Mouse (Mus musculus) left cerebral cortex, adult 9 months (tissue): ENCODE data around the gene Camkk2.
A peak's percentile ranks its signal among the peaks of the same experiment; 100 is the strongest.

Experiments used
- DNase-seq, 2 experiments: peaks; one replicate each; pipeline ENCODE4 v3.0.0; 2022; ENCODE audit warnings: low spot score in 2 of 2

Gene Camkk2

DNA sequence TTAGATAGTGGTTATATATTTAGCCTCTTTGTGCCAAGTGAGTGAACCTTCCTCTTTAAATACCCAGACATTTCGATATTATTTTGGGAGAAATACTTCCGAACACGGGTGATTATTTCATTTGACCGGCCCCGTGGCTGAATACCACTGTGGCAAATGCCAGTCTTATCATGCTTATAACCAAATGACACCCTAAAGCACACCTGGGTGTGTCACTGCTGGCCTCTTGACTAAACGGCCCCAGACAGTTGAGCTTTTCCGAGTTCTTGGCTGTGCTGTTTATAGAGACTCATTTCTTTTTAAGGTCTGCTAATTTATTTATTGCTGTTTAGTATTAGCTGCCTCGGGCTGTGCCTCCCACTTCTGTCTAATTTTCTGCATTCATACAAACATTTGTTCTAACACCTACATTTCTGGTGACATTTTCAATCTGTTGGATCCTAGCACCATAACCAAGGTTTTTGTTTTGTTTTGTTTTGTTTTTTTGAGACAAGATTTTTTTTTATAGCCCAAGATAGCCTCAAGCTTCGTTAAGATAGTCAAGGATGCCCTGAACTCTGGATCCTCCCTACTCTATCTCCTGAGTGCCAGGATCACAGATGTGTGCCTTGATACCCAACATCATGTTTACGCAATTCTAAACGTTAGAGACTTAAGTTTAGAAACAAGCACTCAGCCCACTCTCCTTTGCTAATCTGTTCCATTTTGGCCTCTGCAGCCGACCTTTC lies 78.9 kb downstream of the Camkk2 start:
- DNase-seq = no peak

DNA sequence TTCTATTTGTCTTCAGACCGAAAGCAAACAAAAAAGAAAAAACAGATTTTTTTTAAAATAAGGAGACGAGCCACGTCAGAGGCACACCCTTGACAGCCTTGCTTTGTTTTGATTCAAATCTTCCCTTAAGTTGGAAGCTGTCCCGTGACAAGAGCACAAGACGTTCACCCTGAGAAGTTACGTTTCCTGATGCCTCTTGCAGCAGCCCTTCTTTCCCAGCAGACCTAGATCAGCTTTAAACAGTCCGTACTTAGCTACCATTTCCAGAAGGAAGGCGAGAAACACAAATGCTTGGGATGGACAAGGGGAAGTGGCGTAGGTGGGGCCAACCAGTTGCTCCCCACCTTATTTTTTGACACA lies 80.5 kb downstream of the Camkk2 start:
- no peak for DNase-seq

DNA sequence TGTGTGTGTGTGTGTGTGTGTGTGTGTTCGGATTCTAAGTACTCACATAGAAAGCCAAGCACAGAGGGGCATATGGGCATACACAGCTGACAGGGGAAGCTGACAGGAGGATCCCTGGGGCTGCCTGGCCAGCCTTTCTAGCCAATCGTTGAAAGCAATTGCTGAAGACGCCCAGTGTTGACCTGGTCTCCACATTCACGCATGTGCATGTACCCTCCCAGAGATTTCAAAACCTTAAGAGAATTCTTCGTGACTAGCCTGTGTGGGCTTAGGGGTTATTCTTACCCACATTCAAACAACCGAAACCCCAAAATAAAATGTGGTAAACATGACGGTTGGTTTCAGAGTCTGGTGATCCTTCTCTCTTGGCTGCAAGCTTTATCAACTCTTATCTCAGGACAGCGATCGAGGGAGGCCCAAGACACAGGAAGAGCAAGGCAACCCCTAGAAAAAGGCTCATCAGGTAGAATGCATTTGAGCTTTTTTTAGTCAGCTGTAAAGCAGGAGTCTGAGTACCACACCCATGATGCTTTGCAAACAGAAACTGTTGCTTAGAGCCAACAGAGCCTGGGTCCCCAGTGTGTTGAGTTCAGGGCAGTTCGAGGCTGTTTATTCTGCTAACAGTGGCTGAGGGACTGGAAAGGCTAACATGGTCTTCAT lies 81.0 kb downstream of the Camkk2 start:
- no peak for DNase-seq

DNA sequence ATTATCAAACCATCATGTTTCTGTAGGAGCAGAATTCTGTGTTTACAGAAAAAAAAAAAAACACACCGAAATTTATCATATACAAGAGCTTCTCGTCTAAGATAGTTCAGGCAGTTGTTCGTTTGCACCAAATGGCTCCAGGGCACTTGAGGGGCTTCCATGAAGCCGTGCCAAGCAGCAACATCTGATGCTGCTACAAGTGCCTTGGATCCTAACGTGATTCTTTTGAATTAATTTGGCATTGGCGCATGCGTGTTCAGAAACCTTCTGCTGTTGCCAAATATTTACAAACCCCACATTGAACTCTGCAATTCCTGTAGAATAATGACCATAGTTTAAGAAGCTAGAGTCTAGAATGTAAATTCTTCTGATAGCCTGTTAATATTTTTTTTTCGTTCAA lies 83.7 kb downstream of the Camkk2 start:
- no peak for DNase-seq

DNA sequence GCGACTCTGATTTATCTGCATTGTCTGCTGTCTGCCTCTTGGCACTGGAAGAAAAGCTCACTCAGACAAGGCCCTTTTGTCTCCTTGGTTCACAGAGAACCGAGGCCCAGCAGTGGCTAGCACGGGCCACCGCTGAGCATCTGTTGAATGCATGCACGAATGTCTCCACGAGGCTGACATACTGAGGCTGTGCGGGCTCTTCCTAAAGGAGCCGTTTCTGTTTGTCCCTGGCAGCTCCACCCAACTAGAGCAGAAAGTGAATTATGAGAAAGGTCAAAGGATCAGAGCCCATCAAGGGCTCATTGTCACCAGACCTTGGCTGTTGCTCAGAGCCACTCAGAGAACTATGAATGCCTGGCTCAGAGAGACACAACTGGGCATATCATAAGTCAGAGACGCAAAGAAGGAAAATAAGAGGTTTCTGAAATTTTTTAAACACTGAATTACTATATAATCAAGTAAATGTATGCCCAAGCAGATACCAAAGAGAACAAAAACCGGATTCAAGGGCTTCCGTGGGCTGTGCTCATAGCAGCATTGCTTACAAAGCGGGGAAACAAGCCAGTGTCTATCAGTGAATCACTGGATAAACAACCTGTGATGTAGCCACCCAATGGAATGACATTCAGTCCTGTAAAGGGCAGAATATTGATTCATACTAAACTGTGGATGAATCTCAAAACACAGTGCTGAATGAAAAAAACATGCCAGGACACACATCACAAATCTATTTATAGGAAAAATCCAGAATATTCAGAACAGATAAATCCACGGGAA lies 85.6 kb downstream of the Camkk2 start:
- DNase-seq = peak in 1 of 2 experiments; percentile 59

DNA sequence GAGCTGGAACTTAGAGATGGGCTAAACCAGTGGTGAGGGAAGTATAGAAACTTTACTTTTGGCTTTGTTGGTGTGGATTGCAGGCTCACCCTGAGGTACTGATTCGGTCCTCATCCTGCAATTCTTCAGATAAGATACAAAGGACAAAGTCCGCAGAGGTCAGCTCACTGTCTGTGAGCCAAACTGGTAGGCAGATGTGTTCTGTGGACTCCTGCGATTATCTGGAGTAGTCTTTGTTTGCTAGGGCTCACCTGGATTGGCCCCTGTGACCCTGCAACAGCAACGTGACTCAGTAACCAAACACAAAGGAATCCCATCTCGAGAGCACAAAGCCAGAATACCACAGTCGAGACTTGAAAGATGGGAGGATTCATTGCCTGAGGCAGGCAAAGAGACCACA lies 88.7 kb downstream of the Camkk2 start:
- DNase-seq = no peak

DNA sequence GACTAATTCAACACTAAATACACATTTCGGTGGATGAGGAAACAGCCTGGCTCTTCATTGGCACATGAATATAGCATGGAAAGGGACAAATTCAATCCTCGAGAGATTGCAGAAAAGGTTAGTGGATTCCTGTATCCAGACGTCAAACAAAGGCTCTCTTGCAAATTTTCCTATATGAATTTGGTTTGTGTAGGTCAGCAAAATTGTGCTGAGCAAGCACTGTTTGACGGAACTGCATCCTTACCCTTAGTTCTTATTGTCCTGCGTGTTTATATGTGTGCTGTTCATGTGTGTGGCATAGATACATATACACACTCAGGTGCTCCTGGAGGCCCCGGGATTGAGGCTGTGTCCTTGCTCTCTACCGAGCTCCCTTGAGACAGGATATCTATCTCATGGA lies 90.1 kb downstream of the Camkk2 start:
- DNase-seq = no peak

DNA sequence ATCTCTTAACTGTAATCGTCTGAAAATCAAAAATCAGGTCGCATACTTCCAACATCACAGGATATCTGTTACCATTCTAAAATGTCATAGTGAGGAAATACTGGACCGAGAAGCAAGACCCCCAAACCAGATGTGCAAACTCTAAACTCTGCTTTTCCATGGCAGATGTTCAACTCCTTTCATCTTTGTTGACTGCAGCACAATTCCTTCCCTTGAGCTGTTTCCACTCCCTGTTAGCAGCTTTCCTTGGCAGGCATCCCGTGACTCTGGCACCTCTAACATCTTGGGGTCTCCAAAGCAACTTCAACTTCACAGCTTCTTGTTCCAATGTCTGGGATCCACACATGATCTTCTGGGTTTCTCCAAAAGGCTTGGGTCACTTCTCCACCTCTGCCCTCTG lies 91.8 kb downstream of the Camkk2 start:
- DNase-seq = no peak

DNA sequence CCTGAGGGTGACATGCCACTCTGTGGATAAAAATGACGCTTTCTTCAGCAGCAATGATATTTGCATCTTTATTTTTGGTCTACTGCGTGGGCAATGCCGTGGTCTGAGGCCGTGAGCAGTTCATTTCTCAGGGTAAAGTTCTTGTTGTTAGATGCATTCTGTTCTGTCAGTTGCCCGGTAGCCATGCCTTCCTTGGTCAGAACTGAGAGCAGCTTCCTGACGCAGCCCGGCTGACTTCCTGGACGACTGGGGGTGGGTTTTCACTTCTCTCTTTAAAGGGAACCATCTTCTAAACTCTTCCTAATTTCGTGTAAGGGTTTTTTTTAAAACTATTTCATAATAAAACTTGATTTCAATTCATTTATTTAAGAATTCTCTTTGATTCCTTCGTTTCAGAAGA lies 95.3 kb downstream of the Camkk2 start:
- no peak for DNase-seq

DNA sequence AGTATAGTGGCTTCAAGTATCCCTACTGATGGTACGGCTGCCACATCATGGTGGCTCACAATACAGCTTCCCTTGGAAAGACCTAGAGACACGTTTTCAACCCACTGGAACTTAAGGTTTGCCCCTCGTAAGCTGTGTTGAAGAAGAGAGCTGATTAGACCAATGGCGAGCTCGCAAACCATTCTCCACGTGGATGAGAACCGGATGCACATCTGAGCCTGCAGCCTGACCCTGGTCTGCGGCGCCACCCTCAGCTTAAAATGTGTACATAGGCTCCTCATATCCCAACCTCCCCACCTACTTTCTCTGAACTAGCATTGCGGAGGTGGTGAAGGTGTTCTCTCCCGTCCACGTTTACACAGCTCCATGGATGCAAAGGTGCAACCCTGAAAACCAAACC lies 97.9 kb downstream of the Camkk2 start:
- no peak for DNase-seq
